Mouse (Mus musculus) liver, embryonic 16.5 days (tissue): Measurements from ENCODE around the gene Med1. TPM values are rescaled to one million over a fixed set of nuclear protein-coding genes. Genes with fewer than 3 reads are reported as not detected.
"Not testable (repeated sequence)": the region's sequence is repeated elsewhere in the genome, so short reads cannot be mapped to it uniquely, and the experiment has no call there.

Experiments
- ATAC-seq: fragments of 200-750 bp; cut with Nextera tagmentation; 2 replicates; pipeline ENCODE4 v1.8.0; 2017; ENCODE audit warnings: low read depth, mild to moderate bottlenecking, moderate number of reproducible peaks, moderate library complexity
- H3K27ac ChIP-seq: fragments of 300-500 bp; sonication (generic); 2 replicates; pipeline ENCODE4 v1.5.1; 2014; ENCODE audit warnings: mild to moderate bottlenecking, low read length
- H3K27me3 ChIP-seq: fragments of 300-500 bp; sonication (generic); 2 replicates; pipeline ENCODE4 v1.6.1; 2014; ENCODE audit warnings: low read depth, low read length, mixed read lengths; ENCODE audit not compliant: control insufficient read depth, insufficient read depth
- H3K36me3 ChIP-seq: fragments of 300-500 bp; sonication (generic); 2 replicates; pipeline ENCODE4 v1.6.1; 2014; ENCODE audit warnings: mild to moderate bottlenecking; ENCODE audit not compliant: control insufficient read depth, insufficient read depth
- H3K4me1 ChIP-seq: fragments of 300-500 bp; sonication (generic); 2 replicates; pipeline ENCODE4 v1.6.1; 2014; ENCODE audit warnings: low read depth, low read length, mixed read lengths; ENCODE audit not compliant: control insufficient read depth
- H3K4me2 ChIP-seq: fragments of 300-500 bp; sonication (generic); 2 replicates; pipeline ENCODE4 v1.6.1; 2014; ENCODE audit warnings: low read depth, low read length, mixed read lengths
- H3K4me3 ChIP-seq: fragments of 300-500 bp; sonication (generic); 2 replicates; pipeline ENCODE4 v1.5.1; 2014; ENCODE audit warnings: low read depth, mild to moderate bottlenecking, low read length
- H3K9ac ChIP-seq: fragments of 300-500 bp; sonication (generic); 2 replicates; pipeline ENCODE4 v1.6.1; 2014; ENCODE audit warnings: low read depth, low read length
- H3K9me3 ChIP-seq: fragments of 300-500 bp; sonication (generic); replicated peaks from 2 replicates; pipeline ENCODE4 v1.6.1; 2016; ENCODE audit warnings: low read length; ENCODE audit not compliant: control insufficient read depth
- WGBS: fragments of 180-500 bp; shearing (Covaris S2); extraction: QIAGEN DNeasy Blood & Tissue Kit; methylation state at CpG from one replicate; pipeline ENCODE4 v1.1.7; 2014; ENCODE audit not compliant: insufficient replicate concordance; 5-methylcytosine and 5-hydroxymethylcytosine counted together
- polyA plus RNA-seq: library from polyadenylated mRNA; unstranded; fragments of >200 nt; fragmentation: Nextera tagmentation; extraction: Ambion mirVana; gene quantifications from 2 replicates; pipeline ENCODE4 v1.2.1, GENCODE M21; 2015

Med1 gene
- polyA plus RNA-seq: 21.1 and 21.5 TPM in 2 replicates

GRCm38 (mm10) chr11:98192901-98193805 is at the start of gene Med1:
TSS of gene Med1 (minus strand) at chr11:98193293.
- WGBS: under 1% methylated on average over 53 of the region's 53 CpGs
- peak; percentile 98 for ATAC-seq

GRCm38 (mm10) chr11:98238995-98239394 is 45.9 kb upstream of the Med1 start:
- Histone ChIP-seq H3K4me1 (no peaks in the 10 kb centered on the region), H3K36me3 (peaks cover 50% of the 10 kb centered on the region), H3K9ac (no peak overlapping the region), H3K9me3 (no peaks in the 10 kb centered on the region), H3K27me3 (no peaks in the 10 kb centered on the region), H3K4me3 (no peak overlapping the region), H3K27ac (no peak overlapping the region), H3K4me2 (no peak overlapping the region)
- 78% methylated on average over 3 of the region's 3 CpGs for WGBS
- no peak for ATAC-seq

More at GRCm38 (mm10) chr11:98192901-98193805, at the start of gene Med1:
- Histone ChIP-seq H3K27me3 (no peaks in the 10 kb centered on the region), H3K9me3 (no peaks in the 10 kb centered on the region), H3K36me3 (peaks cover 12% of the 10 kb centered on the region), H3K4me3 (peak within 1 kb of the TSS; percentile 76), H3K4me2 (peak within 1 kb of the TSS; percentile 62), H3K27ac (peak within 1 kb of the TSS; percentile 85), H3K4me1 (peaks cover 15% of the 10 kb centered on the region), H3K9ac (peak within 1 kb of the TSS; percentile 80)

DNA sequence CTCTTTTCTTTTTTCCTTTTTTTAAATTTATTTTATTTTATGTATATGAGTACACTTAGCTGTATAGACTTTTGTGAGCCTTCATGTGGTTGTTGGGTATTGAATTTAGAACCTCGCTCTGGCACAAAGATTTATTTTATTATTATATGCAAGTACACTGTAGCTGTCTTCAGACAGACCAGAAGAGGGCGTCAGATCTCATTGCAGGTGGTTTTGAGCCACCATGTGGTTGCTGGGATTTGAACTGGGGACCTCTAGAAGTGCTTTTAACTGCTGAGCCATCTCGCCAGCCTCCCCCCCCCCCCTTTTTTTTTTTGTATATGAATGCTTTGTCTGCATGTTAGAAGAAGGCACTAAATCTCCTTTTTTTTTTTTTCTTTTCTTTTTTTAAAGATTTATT is 45.3 kb upstream of the Med1 start:
- no peak overlapping the region for H3K27ac ChIP-seq
- H3K27me3 ChIP-seq: no peaks in the 10 kb centered on the region
- peaks cover 46% of the 10 kb centered on the region for H3K36me3 ChIP-seq
- WGBS: 70% methylated on average over 3 of the region's 3 CpGs
- no peaks in the 10 kb centered on the region for H3K4me1 ChIP-seq
- ATAC-seq: no peak
- H3K4me3 ChIP-seq: no peak overlapping the region
- H3K9ac ChIP-seq: no peak overlapping the region
- no peaks in the 10 kb centered on the region for H3K9me3 ChIP-seq
- no peak overlapping the region for H3K4me2 ChIP-seq

DNA sequence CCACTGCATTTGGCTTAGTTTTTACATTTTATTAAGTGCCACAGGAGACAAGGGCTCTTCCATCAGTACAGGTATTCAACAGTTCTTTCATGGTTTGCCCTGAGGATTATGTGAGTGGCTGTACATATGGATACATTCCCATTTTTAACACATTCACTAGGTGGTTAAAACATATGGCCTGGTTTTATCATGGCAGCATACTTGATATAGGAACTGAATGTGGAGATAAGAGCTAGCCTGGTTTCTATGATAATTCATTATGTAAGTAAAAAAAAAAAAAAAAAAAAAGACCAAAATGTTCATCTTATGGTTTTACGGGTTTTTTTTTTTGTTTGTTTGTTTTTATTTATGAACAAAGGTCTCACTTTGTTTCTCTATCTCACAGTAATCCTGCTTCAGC is 33.3 kb upstream of the Med1 start:
- ATAC-seq: no peak
- Histone ChIP-seq H3K9me3 (no peaks in the 10 kb centered on the region), H3K4me2 (no peak overlapping the region), H3K36me3 (peaks cover 52% of the 10 kb centered on the region), H3K4me1 (peaks cover 4% of the 10 kb centered on the region; the same call in 1 of the 2 replicates), H3K4me3 (no peak overlapping the region), H3K27me3 (no peaks in the 10 kb centered on the region), H3K27ac (no peak overlapping the region), H3K9ac (no peak overlapping the region)
- WGBS: 43% methylated on average over 1 of the region's 1 CpGs

DNA sequence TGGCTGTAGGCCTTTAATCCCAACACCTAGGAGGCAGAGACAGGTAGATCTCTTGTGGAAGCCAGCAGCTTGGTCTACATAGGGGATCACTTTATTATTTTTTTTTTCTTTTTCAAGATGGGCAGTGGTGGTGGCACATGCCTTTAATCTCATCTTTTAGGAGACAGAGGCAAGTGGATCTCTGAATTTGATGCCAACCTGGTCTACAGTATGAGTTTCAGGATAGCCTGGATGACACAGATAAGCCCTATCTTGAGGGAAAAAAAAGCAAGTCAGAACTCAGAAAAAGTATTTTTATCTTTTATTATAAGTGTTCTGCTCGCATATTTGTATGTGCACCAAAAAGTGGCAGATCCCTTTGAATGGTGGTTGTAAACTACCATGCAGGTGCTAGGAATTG is 20.2 kb upstream of the Med1 start:
- WGBS: 24% methylated on average over 1 of the region's 1 CpGs
- H3K36me3 ChIP-seq: peaks cover 39% of the 10 kb centered on the region
- peak overlapping the region; percentile 23; the same call in 1 of the 2 replicates for H3K9ac ChIP-seq
- H3K27me3 ChIP-seq: no peaks in the 10 kb centered on the region
- H3K27ac ChIP-seq: peak overlapping the region; percentile 66
- peak overlapping the region; percentile 46 for H3K4me2 ChIP-seq
- no peak overlapping the region for H3K4me3 ChIP-seq
- peaks cover 14% of the 10 kb centered on the region for H3K4me1 ChIP-seq
- peak; percentile 82 for ATAC-seq
- H3K9me3 ChIP-seq: no peaks in the 10 kb centered on the region

DNA sequence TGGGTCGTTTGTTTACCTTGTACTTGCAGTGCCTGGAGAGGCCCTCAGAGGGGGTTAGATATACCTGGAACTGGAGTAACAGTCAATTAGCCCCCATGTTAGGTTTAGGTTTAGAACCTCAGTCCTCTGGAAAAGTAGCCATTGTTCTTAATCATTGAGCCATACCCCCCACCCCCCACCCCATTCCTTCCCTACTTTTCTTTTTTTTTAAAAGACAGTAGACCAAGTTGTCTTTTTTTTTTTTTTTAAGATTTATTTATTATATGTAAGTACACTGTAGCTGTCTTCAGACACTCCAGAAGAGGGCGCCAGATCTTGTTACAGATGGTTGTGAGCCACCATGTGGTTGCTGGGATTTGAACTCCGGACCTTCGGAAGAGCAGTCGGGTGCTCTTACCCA is 16.6 kb upstream of the Med1 start:
- not testable (repeated sequence) for H3K27me3 ChIP-seq, H3K4me2 ChIP-seq, H3K4me3 ChIP-seq, H3K27ac ChIP-seq, ATAC-seq, H3K9ac ChIP-seq, H3K9me3 ChIP-seq
- WGBS: 71% methylated on average over 5 of the region's 5 CpGs
- H3K4me1 ChIP-seq: peaks cover 18% of the 10 kb centered on the region
- H3K36me3 ChIP-seq: peaks cover 34% of the 10 kb centered on the region

DNA sequence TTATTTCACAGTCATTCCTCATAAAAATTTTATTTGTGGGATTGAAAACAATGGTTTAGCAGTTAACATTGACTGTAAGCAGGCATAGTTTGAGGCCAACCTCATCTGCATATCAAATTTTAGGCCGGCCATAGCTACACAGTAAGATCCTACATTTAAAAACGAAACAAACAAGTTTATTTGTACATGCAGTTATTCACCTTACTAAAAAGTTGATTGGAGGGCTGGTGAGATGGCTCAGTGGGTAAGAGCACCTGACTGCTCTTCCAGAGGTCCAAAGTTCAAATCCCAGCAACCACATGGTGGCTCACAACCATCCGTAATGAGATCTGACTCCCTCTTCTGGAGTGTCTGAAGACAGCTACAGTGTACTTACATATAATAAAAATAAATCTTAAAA is 13.2 kb upstream of the Med1 start:
- peaks cover 13% of the 10 kb centered on the region for H3K4me1 ChIP-seq
- H3K27ac ChIP-seq, H3K9me3 ChIP-seq, H3K9ac ChIP-seq, ATAC-seq, H3K27me3 ChIP-seq: not testable (repeated sequence)
- H3K4me2 ChIP-seq: peak overlapping the region; percentile 57
- peak overlapping the region; percentile 45 for H3K4me3 ChIP-seq
- 62% methylated on average over 3 of the region's 3 CpGs for WGBS
- peaks cover 27% of the 10 kb centered on the region for H3K36me3 ChIP-seq

DNA sequence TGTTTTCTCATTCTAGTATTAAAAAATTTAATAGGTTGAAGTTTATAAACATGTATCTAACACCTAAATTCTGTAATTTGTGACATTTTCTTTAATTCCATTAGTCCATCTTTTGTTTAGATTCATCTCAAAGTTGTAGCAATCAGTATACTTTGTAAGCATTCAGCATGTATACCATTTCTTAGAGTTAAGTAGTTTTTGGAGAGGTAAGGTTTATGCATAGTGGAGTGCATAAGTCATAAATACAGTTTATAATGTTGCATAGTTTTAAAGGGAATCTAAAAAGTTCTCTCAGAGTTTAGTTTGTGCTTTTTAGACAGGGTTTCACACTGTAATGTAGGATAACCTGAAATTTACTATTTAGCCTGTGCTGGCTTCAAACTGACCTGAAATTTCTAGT is 12.4 kb upstream of the Med1 start:
- peaks cover 21% of the 10 kb centered on the region for H3K36me3 ChIP-seq
- H3K4me2 ChIP-seq: peak overlapping the region; percentile 57
- peak overlapping the region; percentile 45; the same call in 1 of the 2 replicates for H3K4me3 ChIP-seq
- no peak overlapping the region for H3K27ac ChIP-seq
- no peak for ATAC-seq
- H3K4me1 ChIP-seq: peaks cover 13% of the 10 kb centered on the region
- H3K9ac ChIP-seq: no peak overlapping the region
- H3K9me3 ChIP-seq: no peaks in the 10 kb centered on the region
- H3K27me3 ChIP-seq: no peaks in the 10 kb centered on the region

GRCm38 (mm10) chr11:98203931-98204421 is 10.9 kb upstream of the Med1 start:
- Histone ChIP-seq H3K27ac (peak overlapping the region; percentile 100), H3K4me1 (peaks cover 13% of the 10 kb centered on the region), H3K36me3 (peaks cover 13% of the 10 kb centered on the region), H3K27me3 (no peaks in the 10 kb centered on the region), H3K9me3 (no peaks in the 10 kb centered on the region), H3K4me2 (peak overlapping the region; percentile 54), H3K9ac (peak overlapping the region; percentile 100), H3K4me3 (peak overlapping the region; percentile 99)
- no peak for ATAC-seq
- WGBS: under 1% methylated on average over 16 of the region's 16 CpGs
